Mouse (Mus musculus): ENCODE results near the gene Tsga10. TPM values are rescaled to one million over a fixed set of nuclear protein-coding genes. Genes with fewer than 3 reads are reported as not detected.
"Not testable (repeated sequence)": the region's sequence is repeated elsewhere in the genome, so short reads cannot be mapped to it uniquely, and the experiment has no call there.

Tsga10 gene
- total and polyA plus RNA-seq, 2 experiments = 0.24 to 1.2 TPM

GRCm38 (mm10) chr1:37850696-37851095, 15.5 kb downstream of the Tsga10 start:
- Histone ChIP-seq H3K4me1 (ENCODE audit: control insufficient read depth, insufficient read depth, low read length) (no peaks in the 10 kb centered on the region), H3K79me2 (ENCODE audit: control insufficient read depth, insufficient read depth, low read length) (no peaks in the 10 kb centered on the region), H3K27me3 (ENCODE audit: control insufficient read depth, insufficient read depth, low read length) (no peaks in the 10 kb centered on the region), H3K36me3 (ENCODE audit: control insufficient read depth, insufficient read depth, low read length) (peaks cover 2% of the 10 kb centered on the region; the same call in 1 of the 2 replicates), H3K9ac (ENCODE audit: low read depth, low read length) (no peak overlapping the region), H3K4me3 (ENCODE audit: insufficient read depth, low read depth, low read length) (no peak overlapping the region), H3K27ac (replicated peaks; ENCODE audit: insufficient read depth, low read depth, low read length) (no peak overlapping the region)
- no peak for DNase-seq (ENCODE audit: extremely low read depth, low read depth, low spot score)
- WGBS = 53% methylated on average over 2 of the region's 2 CpGs
- TF ChIP-seq CTCF (IDR thresholded peaks at IDR 0.05; ENCODE audit: low read depth, low read length) = no peak
- TF ChIP-seq POLR2A (IDR thresholded peaks at IDR 0.05; ENCODE audit: extremely low read depth, insufficient read depth, low read length) = no peak

GRCm38 (mm10) chr1:37846878-37847277, 19.4 kb downstream of the Tsga10 start:
- no peaks in the 10 kb centered on the region for H3K4me1 ChIP-seq (ENCODE audit: control insufficient read depth, insufficient read depth, low read length)
- H3K9ac ChIP-seq (ENCODE audit: low read depth, low read length) = no peak overlapping the region
- WGBS = 86% methylated on average over 8 of the region's 8 CpGs
- no peaks in the 10 kb centered on the region for H3K79me2 ChIP-seq (ENCODE audit: control insufficient read depth, insufficient read depth, low read length)
- H3K36me3 ChIP-seq (ENCODE audit: control insufficient read depth, insufficient read depth, low read length) = peaks cover 2% of the 10 kb centered on the region; the same call in 1 of the 2 replicates
- H3K27me3 ChIP-seq (ENCODE audit: control insufficient read depth, insufficient read depth, low read length) = no peaks in the 10 kb centered on the region
- no peak for TF ChIP-seq CTCF (IDR thresholded peaks at IDR 0.05; ENCODE audit: low read depth, low read length)
- no peak for TF ChIP-seq POLR2A (IDR thresholded peaks at IDR 0.05; ENCODE audit: extremely low read depth, insufficient read depth, low read length)
- no peak overlapping the region for H3K4me3 ChIP-seq (ENCODE audit: insufficient read depth, low read depth, low read length)
- H3K27ac ChIP-seq (replicated peaks; ENCODE audit: insufficient read depth, low read depth, low read length) = no peak overlapping the region
- no peak for DNase-seq (ENCODE audit: extremely low read depth, low read depth, low spot score)

GRCm38 (mm10) chr1:37831681-37832080, 34.5 kb downstream of the Tsga10 start:
- no peaks in the 10 kb centered on the region for H3K27me3 ChIP-seq (ENCODE audit: control insufficient read depth, insufficient read depth, low read length)
- H3K79me2 ChIP-seq (ENCODE audit: control insufficient read depth, insufficient read depth, low read length) = no peaks in the 10 kb centered on the region
- H3K9ac ChIP-seq (ENCODE audit: low read depth, low read length) = no peak overlapping the region
- WGBS = 59% methylated on average over 2 of the region's 2 CpGs
- DNase-seq (ENCODE audit: extremely low read depth, low read depth, low spot score) = no peak
- no peak overlapping the region for H3K4me3 ChIP-seq (ENCODE audit: insufficient read depth, low read depth, low read length)
- H3K36me3 ChIP-seq (ENCODE audit: control insufficient read depth, insufficient read depth, low read length) = peaks cover 5% of the 10 kb centered on the region; the same call in 1 of the 2 replicates
- no peak for TF ChIP-seq CTCF (IDR thresholded peaks at IDR 0.05; ENCODE audit: low read depth, low read length)
- no peak for TF ChIP-seq POLR2A (IDR thresholded peaks at IDR 0.05; ENCODE audit: extremely low read depth, insufficient read depth, low read length)
- H3K4me1 ChIP-seq (ENCODE audit: control insufficient read depth, insufficient read depth, low read length) = no peaks in the 10 kb centered on the region
- H3K27ac ChIP-seq (replicated peaks; ENCODE audit: insufficient read depth, low read depth, low read length) = no peak overlapping the region

- WGBS = 85% methylated on average over 1 of the region's 1 CpGs
- not testable (repeated sequence) for H3K4me3 ChIP-seq (ENCODE audit: insufficient read depth, low read depth, low read length); H3K9ac ChIP-seq (ENCODE audit: low read depth, low read length); H3K27me3 ChIP-seq (ENCODE audit: control insufficient read depth, insufficient read depth, low read length); H3K27ac ChIP-seq (replicated peaks; ENCODE audit: insufficient read depth, low read depth, low read length); H3K79me2 ChIP-seq (ENCODE audit: control insufficient read depth, insufficient read depth, low read length); H3K4me1 ChIP-seq (ENCODE audit: control insufficient read depth, insufficient read depth, low read length); H3K36me3 ChIP-seq (ENCODE audit: control insufficient read depth, insufficient read depth, low read length); DNase-seq (ENCODE audit: extremely low read depth, low read depth, low spot score)
These were observed 63.9 kb downstream of the Tsga10 start for GRCm38 (mm10) chr1:37802291-37802690.

GRCm38 (mm10) chr1:37800298-37800697, 65.9 kb downstream of the Tsga10 start:
- no peak overlapping the region for H3K27ac ChIP-seq (replicated peaks; ENCODE audit: insufficient read depth, low read depth, low read length)
- no peak for TF ChIP-seq POLR2A (IDR thresholded peaks at IDR 0.05; ENCODE audit: extremely low read depth, insufficient read depth, low read length)
- TF ChIP-seq CTCF (IDR thresholded peaks at IDR 0.05; ENCODE audit: low read depth, low read length) = no peak
- no peaks in the 10 kb centered on the region for H3K36me3 ChIP-seq (ENCODE audit: control insufficient read depth, insufficient read depth, low read length)
- no peaks in the 10 kb centered on the region for H3K79me2 ChIP-seq (ENCODE audit: control insufficient read depth, insufficient read depth, low read length)
- H3K27me3 ChIP-seq (ENCODE audit: control insufficient read depth, insufficient read depth, low read length) = no peaks in the 10 kb centered on the region
- no peak overlapping the region for H3K9ac ChIP-seq (ENCODE audit: low read depth, low read length)
- WGBS = 86% methylated on average over 2 of the region's 2 CpGs
- no peaks in the 10 kb centered on the region for H3K4me1 ChIP-seq (ENCODE audit: control insufficient read depth, insufficient read depth, low read length)
- no peak overlapping the region for H3K4me3 ChIP-seq (ENCODE audit: insufficient read depth, low read depth, low read length)
- no peak for DNase-seq (ENCODE audit: extremely low read depth, low read depth, low spot score)

- H3K4me3 ChIP-seq (ENCODE audit: insufficient read depth, low read depth, low read length) = no peak overlapping the region
- no peak for DNase-seq (ENCODE audit: extremely low read depth, low read depth, low spot score)
- no peaks in the 10 kb centered on the region for H3K79me2 ChIP-seq (ENCODE audit: control insufficient read depth, insufficient read depth, low read length)
- WGBS = 64% methylated on average over 3 of the region's 3 CpGs
- TF ChIP-seq CTCF (IDR thresholded peaks at IDR 0.05; ENCODE audit: low read depth, low read length) (no peak), POLR2A (IDR thresholded peaks at IDR 0.05; ENCODE audit: extremely low read depth, insufficient read depth, low read length) (no peak)
- no peaks in the 10 kb centered on the region for H3K36me3 ChIP-seq (ENCODE audit: control insufficient read depth, insufficient read depth, low read length)
- no peak overlapping the region for H3K27ac ChIP-seq (replicated peaks; ENCODE audit: insufficient read depth, low read depth, low read length)
- no peaks in the 10 kb centered on the region for H3K4me1 ChIP-seq (ENCODE audit: control insufficient read depth, insufficient read depth, low read length)
- no peaks in the 10 kb centered on the region for H3K27me3 ChIP-seq (ENCODE audit: control insufficient read depth, insufficient read depth, low read length)
- H3K9ac ChIP-seq (ENCODE audit: low read depth, low read length) = no peak overlapping the region
These were observed 66.7 kb downstream of the Tsga10 start for GRCm38 (mm10) chr1:37799505-37799904.

Data from liver, adult 2 months (tissue).